In the genomic region with DNA sequence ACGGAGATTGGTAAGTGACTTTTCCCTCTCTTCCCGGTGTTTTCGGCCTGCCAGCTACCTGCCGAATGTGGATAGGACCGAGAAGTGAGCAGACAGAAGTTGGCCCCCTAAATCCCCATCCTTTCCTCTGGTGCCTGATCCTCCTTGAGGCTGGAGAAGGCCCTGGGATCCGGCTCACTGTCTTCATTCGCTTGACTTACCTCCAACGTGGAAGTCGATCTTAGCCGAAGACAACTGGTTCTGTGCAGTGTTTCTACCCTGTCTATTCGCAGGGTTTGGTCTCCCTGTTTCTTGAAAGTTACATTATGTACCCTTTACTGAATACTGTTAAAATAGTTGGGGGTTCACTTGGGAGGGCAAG, we compare ENCODE assay signal across 8 mouse cellular contexts. TPM values are rescaled to one million over a fixed set of nuclear protein-coding genes. Genes with fewer than 3 reads are reported as not detected.
DNase-seq lines count a peak whose midpoint lies in the region; ATAC-seq lines count a peak whose summit lies in the region.

No protein-coding gene starts in this region.

- peak overlapping the region; percentile 90 for H3K27ac ChIP-seq in heart, embryonic 15.5 days
- peak overlapping the region; percentile 94 for H3K27ac ChIP-seq in hindbrain, embryonic 12.5 days
- H3K27ac ChIP-seq in midbrain, embryonic 11.5 days (ENCODE audit: low read depth, low read length) = peak overlapping the region; percentile 54

- peak; percentile 51 for ATAC-seq in heart, embryonic 15.5 days (replicated peaks; ENCODE audit: insufficient number of reproducible peaks, insufficient read depth, low FRiP score, low read depth)
- peak; percentile 23 for ATAC-seq in activated CD4-positive, CD25-positive, alpha-beta regulatory T cell, adult 4 months
- peak; percentile 75 for ATAC-seq in hindbrain, embryonic 12.5 days (ENCODE audit: low FRiP score)
- ATAC-seq in midbrain, embryonic 11.5 days (ENCODE audit: low FRiP score) = peak; percentile 74

- H3K9ac ChIP-seq in heart, embryonic 15.5 days = peak overlapping the region; percentile 96
- H3K9ac ChIP-seq in hindbrain, embryonic 12.5 days = peak overlapping the region; percentile 92
- H3K9ac ChIP-seq in midbrain, embryonic 11.5 days (ENCODE audit: low read length) = peak overlapping the region; percentile 83

- no peaks in the 10 kb centered on the region for H3K9me3 ChIP-seq in heart, embryonic 15.5 days (replicated peaks)
- no peaks in the 10 kb centered on the region for H3K9me3 ChIP-seq in hindbrain, embryonic 12.5 days (replicated peaks)
- H3K9me3 ChIP-seq in midbrain, embryonic 11.5 days (ENCODE audit: control insufficient read depth, low read length) = no peaks in the 10 kb centered on the region

- intact Hi-C loops in heart, postnatal 36 days (cut with DNase I) = loop anchor here (10.0 kb wide), 2 partner anchors 1039 to 1069 kb away; no protein-coding TSS in a partner anchor

- H3K4me2 ChIP-seq in heart, embryonic 15.5 days = peak overlapping the region; percentile 69
- H3K4me2 ChIP-seq in hindbrain, embryonic 12.5 days (replicated peaks) = peak overlapping the region; percentile 60
- H3K4me2 ChIP-seq in midbrain, embryonic 11.5 days = peak overlapping the region; percentile 61

- peak overlapping the region; percentile 100 for H3K4me3 ChIP-seq in heart, embryonic 15.5 days
- peak overlapping the region; percentile 94 for H3K4me3 ChIP-seq in hindbrain, embryonic 12.5 days
- H3K4me3 ChIP-seq in midbrain, embryonic 11.5 days (ENCODE audit: low read depth, low read length) = peak overlapping the region; percentile 91

- no peaks in the 10 kb centered on the region for H3K27me3 ChIP-seq in heart, embryonic 15.5 days
- H3K27me3 ChIP-seq in hindbrain, embryonic 12.5 days = no peaks in the 10 kb centered on the region
- no peaks in the 10 kb centered on the region for H3K27me3 ChIP-seq in midbrain, embryonic 11.5 days (ENCODE audit: control insufficient read depth, insufficient read depth, low read length)

- no peak for DNase-seq in heart, postnatal 36 days
- DNase-seq in midbrain, embryonic 11.5 days (ENCODE audit: low spot score, missing footprints) = no peak
- no peak for DNase-seq in ovary, postnatal 14 days (ENCODE audit: low spot score)
- no peak for DNase-seq in MN1 (ENCODE audit: low spot score)
- DNase-seq in layer of hippocampus, adult 18-20 months (ENCODE audit: low spot score in 2 of 2) = no peak

- under 1% methylated on average over 11 of the region's 11 CpGs for WGBS in heart, embryonic 15.5 days
- 0% methylated on average over 11 of the region's 11 CpGs for WGBS in hindbrain, embryonic 12.5 days
- under 1% methylated on average over 11 of the region's 11 CpGs for WGBS in midbrain, embryonic 11.5 days

- H3K4me1 ChIP-seq in heart, embryonic 15.5 days (replicated peaks) = no peaks in the 10 kb centered on the region
- peaks cover 12% of the 10 kb centered on the region for H3K4me1 ChIP-seq in hindbrain, embryonic 12.5 days
- H3K4me1 ChIP-seq in midbrain, embryonic 11.5 days (ENCODE audit: control insufficient read depth, insufficient read depth, low read length) = peaks cover 2% of the 10 kb centered on the region; the same call in 1 of the 2 replicates

- no peaks in the 10 kb centered on the region for H3K36me3 ChIP-seq in heart, embryonic 15.5 days
- no peaks in the 10 kb centered on the region for H3K36me3 ChIP-seq in hindbrain, embryonic 12.5 days
- no peaks in the 10 kb centered on the region; the same call in 1 of the 2 replicates for H3K36me3 ChIP-seq in midbrain, embryonic 11.5 days (ENCODE audit: control insufficient read depth, insufficient read depth, low read length)

RNA-seq across cellular contexts. Expression of a gene that starts 0.3 kb away (rescaled TPM):
- polyA plus RNA-seq in heart, embryonic 15.5 days (2015; fragmentation: Nextera tagmentation; extraction: Ambion mirVana) = 4.8 and 5.2 TPM in 2 replicates
- 1 to 10 TPM; 4.6 to 5.7 TPM for total RNA-seq in heart, postnatal 36 days (2021)
- 1 to 10 TPM; 1.4 to 2.9 TPM for polyA plus RNA-seq in activated CD4-positive, CD25-positive, alpha-beta regulatory T cell, adult 4 months (2017; shearing (Covaris generic))
- 11.6 and 12.4 TPM in 2 replicates for polyA plus RNA-seq in hindbrain, embryonic 12.5 days (2016; fragmentation: Nextera tagmentation; extraction: Ambion mirVana)
- polyA plus RNA-seq in midbrain, embryonic 11.5 days (2014; fragmentation: Nextera tagmentation; extraction: Ambion mirVana) = 12.3 and 12.5 TPM in 2 replicates
- 10 to 100 TPM; 19.0 to 21.9 TPM for total RNA-seq in layer of hippocampus, adult 18-20 months (2021)

RNA-seq across cellular contexts. Expression of a gene that starts 0.3 kb away (rescaled TPM):
- polyA plus RNA-seq in heart, embryonic 15.5 days (2015; fragmentation: Nextera tagmentation; extraction: Ambion mirVana) = 20.0 and 26.7 TPM in 2 replicates
- total RNA-seq in heart, postnatal 36 days (2021) = 10 to 100 TPM; 22.2 to 24.4 TPM
- polyA plus RNA-seq in activated CD4-positive, CD25-positive, alpha-beta regulatory T cell, adult 4 months (2017; shearing (Covaris generic)) = 10 to 100 TPM; 27.2 to 29.5 TPM
- polyA plus RNA-seq in hindbrain, embryonic 12.5 days (2016; fragmentation: Nextera tagmentation; extraction: Ambion mirVana) = 42.4 and 45.6 TPM in 2 replicates
- 41.6 and 42.2 TPM in 2 replicates for polyA plus RNA-seq in midbrain, embryonic 11.5 days (2014; fragmentation: Nextera tagmentation; extraction: Ambion mirVana)
- total RNA-seq in layer of hippocampus, adult 18-20 months (2021) = 10 to 100 TPM; 15.5 to 18.2 TPM

Comparison
In these comparisons a context has a peak if more than half of its experiments do, and no peak if none do; other contexts are left out.
1. ATAC-seq: peak in every context shown above with its lines; median percentile 75 in hindbrain, embryonic 12.5 days; 74 in midbrain, embryonic 11.5 days; 51 in heart, embryonic 15.5 days; 23 in activated CD4-positive, CD25-positive, alpha-beta regulatory T cell, adult 4 months.